Mouse (Mus musculus): Measurements from ENCODE around the gene Chn1. TPM values are rescaled to one million over a fixed set of nuclear protein-coding genes. Genes with fewer than 3 reads are reported as not detected.
A peak's percentile ranks its signal among the peaks of the same experiment; 100 is the strongest.

Gene Chn1
- total RNA-seq, 4 experiments from 2014 or later = 14.9 to 20.4 (median 16.5) TPM

GRCm38 (mm10) chr2:73618486-73619052 is 156.6 kb downstream of the Chn1 start:
- DNase-seq = no peak

- DNase-seq = no peak
Measured at GRCm38 (mm10) chr2:73616434-73617057, 158.6 kb downstream of the Chn1 start.

- DNase-seq = no peak
Measured at GRCm38 (mm10) chr2:73615456-73615855, 159.7 kb downstream of the Chn1 start.

- no peak for DNase-seq
Measured at GRCm38 (mm10) chr2:73614303-73614702, 160.8 kb downstream of the Chn1 start.

- DNase-seq = no peak
Measured at GRCm38 (mm10) chr2:73612941-73613340, 162.2 kb downstream of the Chn1 start.

- no peak for DNase-seq
Measured at GRCm38 (mm10) chr2:73612367-73612914, 162.7 kb downstream of the Chn1 start.

GRCm38 (mm10) chr2:73611798-73612197 is 163.3 kb downstream of the Chn1 start:
- DNase-seq = no peak

- no peak for DNase-seq
Measured at GRCm38 (mm10) chr2:73609724-73610210, 165.4 kb downstream of the Chn1 start.

GRCm38 (mm10) chr2:73609067-73609723 is 166.0 kb downstream of the Chn1 start:
- DNase-seq = peak; percentile 79

- no peak for DNase-seq
Measured at GRCm38 (mm10) chr2:73608391-73608790, 166.8 kb downstream of the Chn1 start.

GRCm38 (mm10) chr2:73607609-73608008 is 167.5 kb downstream of the Chn1 start:
- DNase-seq = no peak

GRCm38 (mm10) chr2:73607146-73607545 is 168.0 kb downstream of the Chn1 start:
- no peak for DNase-seq

GRCm38 (mm10) chr2:73606616-73607015 is 168.5 kb downstream of the Chn1 start:
- no peak for DNase-seq

- no peak for DNase-seq
Measured at GRCm38 (mm10) chr2:73605077-73605476, 170.1 kb downstream of the Chn1 start.

- no peak for DNase-seq
Measured at GRCm38 (mm10) chr2:73604579-73604978, 170.6 kb downstream of the Chn1 start.

- DNase-seq = no peak
Measured at GRCm38 (mm10) chr2:73600650-73601049, 174.5 kb downstream of the Chn1 start.

GRCm38 (mm10) chr2:73597772-73598171 is 177.4 kb downstream of the Chn1 start:
- DNase-seq = no peak

- DNase-seq = no peak
Measured at GRCm38 (mm10) chr2:73596786-73597185, 178.4 kb downstream of the Chn1 start.

- DNase-seq = no peak
Measured at GRCm38 (mm10) chr2:73596326-73596725, 178.8 kb downstream of the Chn1 start.

- no peak for DNase-seq
Measured at GRCm38 (mm10) chr2:73593101-73593439, 182.1 kb downstream of the Chn1 start.

GRCm38 (mm10) chr2:73592231-73593100 is 182.7 kb downstream of the Chn1 start:
- no peak for DNase-seq

GRCm38 (mm10) chr2:73591246-73591645 is 183.9 kb downstream of the Chn1 start:
- no peak for DNase-seq

- no peak for DNase-seq
Measured at GRCm38 (mm10) chr2:73590106-73590505, 185.0 kb downstream of the Chn1 start.

Measured in adrenal gland, adult 8-10 months (tissue).